ENCODE assay signal across 9 mouse cellular contexts in the genomic region with DNA sequence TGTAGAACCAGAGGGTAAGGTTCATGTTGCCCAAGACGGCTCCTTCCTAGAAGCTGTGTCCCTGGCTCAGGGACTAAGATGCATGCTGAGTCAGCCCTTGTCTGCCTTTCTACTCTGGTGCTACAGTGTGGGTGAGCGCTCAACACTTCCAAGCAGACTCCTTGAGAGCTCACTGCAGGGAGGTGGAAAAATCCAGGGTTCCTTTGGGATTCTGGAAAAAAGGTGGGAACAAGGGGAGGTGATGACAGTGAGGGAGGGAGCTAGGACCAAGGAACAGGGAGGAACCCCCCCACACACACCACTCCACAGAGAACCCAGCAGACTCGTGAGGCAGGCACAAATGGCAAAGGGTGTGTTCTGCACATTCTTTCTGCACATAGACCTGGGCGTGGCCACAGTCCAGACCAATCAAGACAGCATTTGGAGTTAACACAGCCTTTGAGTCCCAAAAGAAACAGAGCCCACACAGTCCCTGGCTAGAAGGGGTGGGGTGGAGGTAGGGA. TPM values are rescaled to one million over a fixed set of nuclear protein-coding genes. Genes with fewer than 3 reads are reported as not detected.
DNase-seq lines count a peak whose midpoint lies in the region; ATAC-seq and TF ChIP-seq lines count a peak whose summit lies in the region.
"Had no signal": no experiment of that assay in that cellular context is flagged by ENCODE, and none has a peak within 500 bp of the region (broad histone marks: within the 10 kb centered on the region; RNA-seq: fewer than 3 reads in every experiment).

No protein-coding gene starts in this region.

- DNase-seq in heart, postnatal 0 days (ENCODE audit: low spot score): no peak
- DNase-seq in heart, postnatal 36 days: no peak
- peak; percentile 92 for DNase-seq in ZHBTc4 (ENCODE audit: low read depth, low spot score)
- DNase-seq in lung, postnatal 10 days: peak; percentile 52
- DNase-seq in cerebellum, adult 11 months: no peak
- DNase-seq in gastrocnemius, adult 2 months: no peak
- DNase-seq in spleen, adult 12 weeks (ENCODE audit: low spot score): no peak
- DNase-seq: liver, embryonic 13.5 days had no signal

- 45% methylated on average over 4 of the region's 4 CpGs for WGBS in heart, postnatal 0 days
- WGBS in kidney, embryonic 16.5 days: 44% methylated on average over 4 of the region's 4 CpGs

- H3K9ac ChIP-seq in heart, postnatal 0 days (replicated peaks; ENCODE audit: low read depth, low read length): no peak overlapping the region
- H3K9ac ChIP-seq in kidney, embryonic 16.5 days (replicated peaks; ENCODE audit: low read length): no peak overlapping the region

- TF ChIP-seq CTCF in heart, postnatal 0 days (IDR thresholded peaks at IDR 0.05; ENCODE audit: low read depth): no peak
- no peak for TF ChIP-seq CTCF in gastrocnemius, adult 2 months (IDR thresholded peaks at IDR 0.05)

- peaks cover 33% of the 10 kb centered on the region for H3K36me3 ChIP-seq in heart, postnatal 0 days (replicated peaks; ENCODE audit: control insufficient read depth, insufficient read depth, low read length)
- peaks cover 28% of the 10 kb centered on the region for H3K36me3 ChIP-seq in kidney, embryonic 16.5 days (ENCODE audit: insufficient read depth, low read length)

- TF ChIP-seq EP300 in heart, postnatal 0 days (IDR thresholded peaks at IDR 0.05; ENCODE audit: low read depth): no peak

- H3K4me3 ChIP-seq in heart, postnatal 0 days (ENCODE audit: low read depth, low read length): no peak overlapping the region
- no peak overlapping the region for H3K4me3 ChIP-seq in kidney, embryonic 16.5 days (ENCODE audit: low read length)
- H3K4me3 ChIP-seq in gastrocnemius, adult 2 months: no peak overlapping the region
- H3K4me3 ChIP-seq: liver, embryonic 13.5 days had no signal

- no peak overlapping the region for H3K27ac ChIP-seq in heart, postnatal 0 days (ENCODE audit: low read depth)
- no peak overlapping the region for H3K27ac ChIP-seq in kidney, embryonic 16.5 days (ENCODE audit: low read length)
- no peak overlapping the region for H3K27ac ChIP-seq in gastrocnemius, adult 2 months
- H3K27ac ChIP-seq: liver, embryonic 13.5 days had no signal

- ATAC-seq in heart, postnatal 0 days (ENCODE audit: insufficient read depth, low read depth): peak; percentile 58; the same call in 1 of the 2 replicates
- 0 out of 2 replicates have a peak, but pooled peaks have one; percentile 29 for ATAC-seq in kidney, embryonic 16.5 days (ENCODE audit: low FRiP score, low TSS enrichment)

- no peaks in the 10 kb centered on the region for H3K27me3 ChIP-seq in heart, postnatal 0 days (ENCODE audit: control insufficient read depth, insufficient read depth, low read length)
- no peaks in the 10 kb centered on the region for H3K27me3 ChIP-seq in kidney, embryonic 16.5 days (ENCODE audit: insufficient read depth, low read length)

- intact Hi-C loops in heart, postnatal 36 days (cut with DNase I): no loop called here
- intact Hi-C loops in gastrocnemius, adult 2 months (cut with DNase I): no loop called here

- H3K9me3 ChIP-seq in heart, postnatal 0 days (replicated peaks; ENCODE audit: control insufficient read depth, low read length): no peaks in the 10 kb centered on the region
- no peaks in the 10 kb centered on the region for H3K9me3 ChIP-seq in kidney, embryonic 16.5 days (ENCODE audit: low read length)
- H3K9me3 ChIP-seq: liver, embryonic 13.5 days had no signal

- no peak overlapping the region for H3K4me2 ChIP-seq in heart, postnatal 0 days (ENCODE audit: low read depth, low read length)
- no peak overlapping the region for H3K4me2 ChIP-seq in kidney, embryonic 16.5 days (replicated peaks; ENCODE audit: low read depth, low read length)
- H3K4me2 ChIP-seq: liver, embryonic 13.5 days had no signal

- H3K4me1 ChIP-seq in heart, postnatal 0 days (ENCODE audit: control insufficient read depth, insufficient read depth): peaks cover 7% of the 10 kb centered on the region; the same call in 1 of the 2 replicates
- H3K4me1 ChIP-seq in kidney, embryonic 16.5 days (ENCODE audit: insufficient read depth, low read length): peaks cover 4% of the 10 kb centered on the region; the same call in 1 of the 2 replicates

RNA-seq across cellular contexts. Expression of a gene that starts 10.9 kb away (rescaled TPM):
- 8.0 TPM in 1 of 2 replicates, not detected in the other for total RNA-seq in heart, postnatal 0 days (2014; rRNA removed; ENCODE audit: low replicate concordance)
- 0.20 and 0.37 TPM in 2 replicates for polyA plus RNA-seq in heart, postnatal 0 days (2015; fragmentation: Nextera tagmentation; extraction: Ambion mirVana)
- 1 to 10 TPM; 2.0 to 2.1 TPM for total RNA-seq in heart, postnatal 36 days (2021)
- polyA plus RNA-seq in kidney, embryonic 16.5 days (2015; fragmentation: Nextera tagmentation; extraction: Ambion mirVana): 2.0 and 2.6 TPM in 2 replicates
- 1 to 10 TPM in 1 of 2 experiments, under 1 TPM in 1; 0.99 to 1.7 TPM for total RNA-seq in gastrocnemius, adult 2 months (2021)

RNA-seq across cellular contexts. Expression of a gene that starts 16.9 kb away (rescaled TPM):
- 0.12 and 18.7 TPM in 2 replicates for total RNA-seq in heart, postnatal 0 days (2014; rRNA removed; ENCODE audit: low replicate concordance)
- 0.74 and 1.4 TPM in 2 replicates for polyA plus RNA-seq in heart, postnatal 0 days (2015; fragmentation: Nextera tagmentation; extraction: Ambion mirVana)
- total RNA-seq in heart, postnatal 36 days (2021): 1 to 10 TPM in 1 of 2 experiments, under 1 TPM in 1; 0.68 to 1.3 TPM
- polyA plus RNA-seq in kidney, embryonic 16.5 days (2015; fragmentation: Nextera tagmentation; extraction: Ambion mirVana): 4.0 and 6.0 TPM in 2 replicates
- total RNA-seq in gastrocnemius, adult 2 months (2021): 1 to 10 TPM in 1 of 2 experiments, under 1 TPM in 1; 0.77 to 1.5 TPM

RNA-seq across cellular contexts. Expression of a gene that starts 16.9 kb away (rescaled TPM):
- 8.5 and 14.1 TPM in 2 replicates for total RNA-seq in heart, postnatal 0 days (2014; rRNA removed; ENCODE audit: low replicate concordance)
- polyA plus RNA-seq in heart, postnatal 0 days (2015; fragmentation: Nextera tagmentation; extraction: Ambion mirVana): 18.0 and 20.3 TPM in 2 replicates
- 1 to 10 TPM; 7.7 to 8.2 TPM for total RNA-seq in heart, postnatal 36 days (2021)
- polyA plus RNA-seq in kidney, embryonic 16.5 days (2015; fragmentation: Nextera tagmentation; extraction: Ambion mirVana): 24.7 and 25.2 TPM in 2 replicates
- 1 to 10 TPM; 1.6 to 2.4 TPM for total RNA-seq in gastrocnemius, adult 2 months (2021)

Comparison
In these comparisons a context has a peak if more than half of its experiments do, and no peak if none do; other contexts are left out.
1. DNase-seq: peak in ZHBTc4 (single experiment) and lung, postnatal 10 days (single experiment); none in heart, postnatal 0 days (single experiment), heart, postnatal 36 days (0 of 2), cerebellum, adult 11 months (single experiment), gastrocnemius, adult 2 months (single experiment) and spleen, adult 12 weeks (single experiment).